Mouse (Mus musculus): ENCODE measurements around the gene Gimap4. TPM values are rescaled to one million over a fixed set of nuclear protein-coding genes. Genes with fewer than 3 reads are reported as not detected.

Gene Gimap4
- polyA plus RNA-seq, 1 experiment: 13.8 TPM

Other genes with a start within 250 kb of the Gimap4 start
- 18.0 and 22.4 TPM in 2 replicates for gene Zfp467, start 238.7 kb upstream of the Gimap4 start, polyA plus RNA-seq (2012; rRNA removed)
- gene Sspo, start 236.3 kb upstream of the Gimap4 start, polyA plus RNA-seq (2012; rRNA removed): 0.66 and 1.5 TPM in 2 replicates
- 83.1 and 86.2 TPM in 2 replicates for gene Atp6v0e2, start 146.9 kb upstream of the Gimap4 start, polyA plus RNA-seq (2012; rRNA removed)
- 29.5 and 36.8 TPM in 2 replicates for gene Lrrc61, start 129.8 kb upstream of the Gimap4 start, polyA plus RNA-seq (2012; rRNA removed)
- gene Rarres2, start 111.8 kb upstream of the Gimap4 start, polyA plus RNA-seq (2012; rRNA removed): 191 and 319 TPM in 2 replicates
- not detected in 2 replicates for gene Gm45021, start 94.9 kb upstream of the Gimap4 start, polyA plus RNA-seq (2012; rRNA removed)
- gene Repin1, start 90.7 kb upstream of the Gimap4 start, polyA plus RNA-seq (2012; rRNA removed): 51.0 and 53.2 TPM in 2 replicates
- not detected in 2 replicates for gene Gm44965, start 90.6 kb upstream of the Gimap4 start, polyA plus RNA-seq (2012; rRNA removed)
- 5.1 and 5.6 TPM in 2 replicates for gene Zfp775, start 82.5 kb upstream of the Gimap4 start, polyA plus RNA-seq (2012; rRNA removed)
- 0.71 and 0.81 TPM in 2 replicates for gene AI854703, start 57.8 kb upstream of the Gimap4 start, polyA plus RNA-seq (2012; rRNA removed)
- 3.9 and 4.5 TPM in 2 replicates for gene Gimap8, start 37.3 kb upstream of the Gimap4 start, polyA plus RNA-seq (2012; rRNA removed)
- 2.1 and 2.3 TPM in 2 replicates for gene Gimap9, start 8.4 kb upstream of the Gimap4 start, polyA plus RNA-seq (2012; rRNA removed)
- gene Gimap6, start 23.7 kb downstream of the Gimap4 start, polyA plus RNA-seq (2012; rRNA removed): 10.4 and 12.7 TPM in 2 replicates
- 0.66 TPM in 1 of 2 replicates, not detected in the other for gene Gm28053, start 34.1 kb downstream of the Gimap4 start, polyA plus RNA-seq (2012; rRNA removed)
- gene Gimap7, start 34.1 kb downstream of the Gimap4 start, polyA plus RNA-seq (2012; rRNA removed): 0.20 and 0.34 TPM in 2 replicates
- 4.1 and 4.3 TPM in 2 replicates for gene Gimap1, start 54.5 kb downstream of the Gimap4 start, polyA plus RNA-seq (2012; rRNA removed)
- 5.6 and 8.3 TPM in 2 replicates for gene Gimap5, start 61.6 kb downstream of the Gimap4 start, polyA plus RNA-seq (2012; rRNA removed)
- 3.1 and 3.5 TPM in 2 replicates for gene Gimap3, start 86.3 kb downstream of the Gimap4 start, polyA plus RNA-seq (2012; rRNA removed)
- gene Tmem176a, start 156.4 kb downstream of the Gimap4 start, polyA plus RNA-seq (2012; rRNA removed): 109 and 139 TPM in 2 replicates
- gene Tmem176b, start 156.9 kb downstream of the Gimap4 start, polyA plus RNA-seq (2012; rRNA removed): 390 and 419 TPM in 2 replicates
- gene Aoc1, start 188.3 kb downstream of the Gimap4 start, polyA plus RNA-seq (2012; rRNA removed): 2.8 and 3.1 TPM in 2 replicates
- gene 1600015I10Rik, start 245.3 kb downstream of the Gimap4 start, polyA plus RNA-seq (2012; rRNA removed): 0.08 and 0.13 TPM in 2 replicates